Mouse (Mus musculus): ENCODE data around the gene Pdgfra. TPM values are rescaled to one million over a fixed set of nuclear protein-coding genes. Genes with fewer than 3 reads are reported as not detected.

Gene Pdgfra
- polyA plus RNA-seq, 1 experiment from 2014 or later = 53.6 TPM

DNA sequence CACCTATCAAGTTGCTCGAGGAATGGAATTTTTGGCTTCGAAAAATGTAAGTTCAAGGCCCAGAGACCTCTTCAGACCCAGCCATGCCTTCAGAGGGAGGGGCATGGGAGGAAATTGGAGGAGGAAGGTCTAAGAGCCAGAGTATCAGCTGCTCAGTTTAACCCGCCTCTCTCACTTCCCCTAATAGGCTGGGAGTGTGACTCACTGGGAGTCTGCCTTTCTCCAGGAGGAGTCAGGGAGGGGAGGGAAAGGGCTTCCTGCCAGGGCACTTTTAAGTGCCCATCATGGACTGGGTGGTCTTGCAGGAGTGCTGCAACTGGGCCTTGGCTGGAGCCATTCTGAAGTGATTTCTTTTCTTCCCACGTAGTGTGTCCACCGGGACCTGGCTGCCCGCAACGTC is 33.5 kb downstream of the Pdgfra start:
- no peaks in the 10 kb centered on the region for H3K27me3 ChIP-seq (ENCODE audit: control insufficient read depth, insufficient read depth, low read depth, low read length)
- H3K27ac ChIP-seq (ENCODE audit: low read length) = no peak overlapping the region
- no peak overlapping the region for H3K9ac ChIP-seq (ENCODE audit: low read length)
- no peak overlapping the region for H3K4me3 ChIP-seq (ENCODE audit: low read length)
- no peaks in the 10 kb centered on the region for H3K4me1 ChIP-seq (replicated peaks; ENCODE audit: control insufficient read depth, insufficient read depth, low read length)
- no peak overlapping the region for H3K4me2 ChIP-seq (ENCODE audit: low read depth, low read length)
- no peaks in the 10 kb centered on the region for H3K9me3 ChIP-seq (ENCODE audit: control insufficient read depth, low read length)
- ATAC-seq (ENCODE audit: low read depth) = peak; percentile 39; the same call in 1 of the 2 replicates
- H3K36me3 ChIP-seq (ENCODE audit: control insufficient read depth, insufficient read depth, low read length) = peaks cover 9% of the 10 kb centered on the region
- WGBS = 68% methylated on average over 7 of the region's 7 CpGs

DNA sequence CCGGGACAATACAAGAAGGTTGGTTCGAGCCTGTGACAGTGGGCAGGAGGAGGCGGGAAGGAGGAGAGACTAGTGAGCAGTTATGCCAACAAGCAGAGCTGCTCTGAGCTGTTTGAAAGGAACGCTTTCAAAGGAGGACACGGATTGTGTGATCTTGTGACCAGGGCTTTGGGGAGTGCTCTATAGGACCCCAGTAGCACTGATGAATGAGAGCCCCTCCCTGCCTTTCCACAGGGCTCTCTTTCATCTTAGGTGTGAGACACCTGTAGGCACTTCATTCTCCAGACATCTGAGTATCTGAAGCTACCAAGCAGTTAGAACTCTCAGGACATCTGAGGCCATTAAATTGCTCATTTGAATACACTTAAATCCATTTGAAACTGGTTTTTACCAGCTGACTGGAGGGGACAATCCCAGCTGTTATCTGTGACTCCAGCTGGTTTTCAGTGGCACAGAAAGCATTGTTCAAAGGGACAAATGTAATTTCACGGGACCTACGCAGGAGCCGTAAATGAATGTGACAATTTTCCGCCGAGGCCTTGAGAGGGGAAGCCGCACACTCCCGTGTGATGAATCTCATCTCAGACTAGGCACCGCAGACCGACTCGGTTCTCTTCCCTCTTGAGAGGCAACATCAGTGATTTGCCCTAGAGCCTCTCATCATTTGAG is 37.4 kb downstream of the Pdgfra start:
- WGBS = 86% methylated on average over 15 of the region's 15 CpGs
- no peak for ATAC-seq (ENCODE audit: low read depth)
- no peaks in the 10 kb centered on the region for H3K4me1 ChIP-seq (replicated peaks; ENCODE audit: control insufficient read depth, insufficient read depth, low read length)
- H3K36me3 ChIP-seq (ENCODE audit: control insufficient read depth, insufficient read depth, low read length) = peaks cover 10% of the 10 kb centered on the region
- H3K9ac ChIP-seq (ENCODE audit: low read length) = no peak overlapping the region
- no peak overlapping the region for H3K4me3 ChIP-seq (ENCODE audit: low read length)
- H3K27ac ChIP-seq (ENCODE audit: low read length) = no peak overlapping the region
- H3K27me3 ChIP-seq (ENCODE audit: control insufficient read depth, insufficient read depth, low read depth, low read length) = no peaks in the 10 kb centered on the region
- no peaks in the 10 kb centered on the region for H3K9me3 ChIP-seq (ENCODE audit: control insufficient read depth, low read length)
- H3K4me2 ChIP-seq (ENCODE audit: low read depth, low read length) = no peak overlapping the region

DNA sequence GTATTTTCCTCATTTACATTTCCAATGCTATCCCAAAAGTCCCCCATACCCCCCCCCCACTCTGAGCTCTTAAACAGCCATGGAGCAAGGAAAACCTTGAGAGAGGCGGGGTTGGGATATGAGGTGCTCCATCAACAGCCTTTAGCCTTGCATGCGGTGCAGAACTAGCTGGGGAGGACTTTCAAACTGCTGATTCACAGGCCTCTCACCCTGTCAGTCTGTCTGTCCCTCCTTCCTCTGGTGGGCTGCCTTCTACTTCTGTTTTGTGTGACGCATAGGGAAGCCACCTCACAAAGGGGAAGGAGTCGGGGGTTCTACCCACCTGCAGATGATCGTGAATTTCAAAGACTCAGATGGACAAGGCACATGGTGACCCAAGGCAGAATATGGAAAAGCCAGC is 41.0 kb downstream of the Pdgfra start:
- ATAC-seq (ENCODE audit: low read depth) = no peak

DNA sequence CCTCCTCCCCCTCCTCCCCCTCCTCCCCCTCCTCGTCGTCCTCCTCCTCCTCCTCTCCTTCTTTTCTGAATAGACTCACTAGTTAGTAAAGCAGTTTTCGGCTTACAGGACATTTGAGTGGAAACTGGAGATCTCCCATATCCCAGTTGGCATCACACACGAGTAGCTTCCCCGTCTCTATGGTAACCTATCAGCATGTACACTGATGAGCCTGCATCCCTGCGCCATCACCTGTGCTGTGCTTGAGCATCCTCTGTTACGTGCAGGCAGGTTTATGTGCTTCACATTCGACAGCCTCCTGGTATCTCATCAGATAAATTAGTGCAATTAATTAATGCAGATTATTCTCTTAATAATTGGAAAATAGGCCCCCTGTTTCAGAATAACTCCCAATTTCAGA is 46.3 kb downstream of the Pdgfra start:
- no peak overlapping the region for H3K4me2 ChIP-seq (ENCODE audit: low read depth, low read length)
- H3K9me3 ChIP-seq (ENCODE audit: control insufficient read depth, low read length) = no peaks in the 10 kb centered on the region
- H3K36me3 ChIP-seq (ENCODE audit: control insufficient read depth, insufficient read depth, low read length) = peaks cover 11% of the 10 kb centered on the region
- H3K4me1 ChIP-seq (replicated peaks; ENCODE audit: control insufficient read depth, insufficient read depth, low read length) = no peaks in the 10 kb centered on the region
- no peak for ATAC-seq (ENCODE audit: low read depth)
- H3K9ac ChIP-seq (ENCODE audit: low read length) = no peak overlapping the region
- no peaks in the 10 kb centered on the region for H3K27me3 ChIP-seq (ENCODE audit: control insufficient read depth, insufficient read depth, low read depth, low read length)
- H3K27ac ChIP-seq (ENCODE audit: low read length) = no peak overlapping the region
- WGBS = 83% methylated on average over 8 of the region's 8 CpGs
- H3K4me3 ChIP-seq (ENCODE audit: low read length) = no peak overlapping the region

More for the DNA sequence above, 41.0 kb downstream of the Pdgfra start:
- peaks cover 16% of the 10 kb centered on the region for H3K36me3 ChIP-seq (ENCODE audit: control insufficient read depth, insufficient read depth, low read length)
- H3K9ac ChIP-seq (ENCODE audit: low read length) = no peak overlapping the region
- no peak overlapping the region for H3K4me3 ChIP-seq (ENCODE audit: low read length)
- WGBS = 86% methylated on average over 5 of the region's 5 CpGs
- H3K4me2 ChIP-seq (ENCODE audit: low read depth, low read length) = no peak overlapping the region
- no peaks in the 10 kb centered on the region for H3K4me1 ChIP-seq (replicated peaks; ENCODE audit: control insufficient read depth, insufficient read depth, low read length)
- H3K9me3 ChIP-seq (ENCODE audit: control insufficient read depth, low read length) = no peaks in the 10 kb centered on the region
- H3K27ac ChIP-seq (ENCODE audit: low read length) = no peak overlapping the region
- no peaks in the 10 kb centered on the region for H3K27me3 ChIP-seq (ENCODE audit: control insufficient read depth, insufficient read depth, low read depth, low read length)

DNA sequence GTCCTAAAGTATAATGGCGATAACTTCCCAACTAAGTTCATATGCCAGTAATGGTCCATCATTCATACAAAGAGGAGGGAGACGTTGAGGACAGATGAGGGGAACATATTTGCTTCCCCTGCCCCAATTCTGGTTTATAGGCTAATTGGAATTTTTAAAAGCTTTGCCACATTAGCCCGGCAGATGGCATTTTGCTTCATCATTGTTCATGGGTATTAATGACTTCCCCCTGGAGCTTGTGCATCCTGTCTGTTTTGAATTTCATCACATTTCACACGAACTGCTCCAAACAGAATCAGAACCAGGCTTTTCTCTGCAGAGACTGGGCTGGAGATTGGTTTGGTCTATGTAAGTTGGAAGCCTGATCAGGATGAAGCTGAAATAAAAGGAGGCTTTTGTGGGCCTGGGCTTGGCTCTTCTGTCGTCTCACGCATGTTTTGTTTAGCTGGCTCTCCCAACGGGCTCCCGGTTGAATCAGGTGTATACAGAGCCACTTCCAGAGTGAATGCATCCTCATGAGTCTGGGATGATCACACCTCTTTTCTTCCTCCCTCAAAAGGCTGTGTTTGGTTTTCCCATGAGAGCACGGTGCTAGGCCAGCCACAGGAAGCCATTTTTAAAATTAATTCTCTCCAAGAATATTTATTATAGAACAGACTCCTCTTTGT is 47.7 kb downstream of the Pdgfra start:
- Histone ChIP-seq H3K4me1 (replicated peaks; ENCODE audit: control insufficient read depth, insufficient read depth, low read length) (no peaks in the 10 kb centered on the region), H3K4me3 (ENCODE audit: low read length) (no peak overlapping the region), H3K9ac (ENCODE audit: low read length) (no peak overlapping the region), H3K4me2 (ENCODE audit: low read depth, low read length) (no peak overlapping the region), H3K27ac (ENCODE audit: low read length) (no peak overlapping the region), H3K36me3 (ENCODE audit: control insufficient read depth, insufficient read depth, low read length) (peaks cover 8% of the 10 kb centered on the region), H3K27me3 (ENCODE audit: control insufficient read depth, insufficient read depth, low read depth, low read length) (no peaks in the 10 kb centered on the region), H3K9me3 (ENCODE audit: control insufficient read depth, low read length) (no peaks in the 10 kb centered on the region)
- ATAC-seq (ENCODE audit: low read depth) = no peak
- 66% methylated on average over 9 of the region's 9 CpGs for WGBS

DNA sequence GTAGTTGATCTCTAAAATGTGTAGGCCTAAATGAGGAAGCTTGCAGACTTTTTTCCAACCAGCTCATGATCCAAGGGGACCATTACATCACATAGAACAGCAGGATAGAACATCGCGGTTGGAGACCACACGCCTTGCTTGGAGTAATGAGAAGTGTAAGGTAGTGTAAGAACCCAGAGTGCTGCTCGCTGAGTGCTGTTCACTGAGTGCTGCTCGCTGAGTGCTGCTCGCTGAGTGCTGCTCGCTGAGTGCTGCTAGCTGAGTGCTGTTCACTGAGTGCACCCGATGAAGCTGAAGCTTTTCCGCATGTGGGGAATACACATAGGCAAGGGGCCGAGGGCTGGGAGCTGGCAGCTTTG is 48.3 kb downstream of the Pdgfra start:
- WGBS = 94% methylated on average over 10 of the region's 10 CpGs
- H3K4me1 ChIP-seq (replicated peaks; ENCODE audit: control insufficient read depth, insufficient read depth, low read length) = no peaks in the 10 kb centered on the region
- H3K9me3 ChIP-seq (ENCODE audit: control insufficient read depth, low read length) = no peaks in the 10 kb centered on the region
- no peak overlapping the region for H3K4me3 ChIP-seq (ENCODE audit: low read length)
- H3K9ac ChIP-seq (ENCODE audit: low read length) = no peak overlapping the region
- peaks cover 5% of the 10 kb centered on the region; the same call in 1 of the 2 replicates for H3K36me3 ChIP-seq (ENCODE audit: control insufficient read depth, insufficient read depth, low read length)
- H3K4me2 ChIP-seq (ENCODE audit: low read depth, low read length) = no peak overlapping the region
- no peak overlapping the region for H3K27ac ChIP-seq (ENCODE audit: low read length)
- no peaks in the 10 kb centered on the region for H3K27me3 ChIP-seq (ENCODE audit: control insufficient read depth, insufficient read depth, low read depth, low read length)
- no peak for ATAC-seq (ENCODE audit: low read depth)

DNA sequence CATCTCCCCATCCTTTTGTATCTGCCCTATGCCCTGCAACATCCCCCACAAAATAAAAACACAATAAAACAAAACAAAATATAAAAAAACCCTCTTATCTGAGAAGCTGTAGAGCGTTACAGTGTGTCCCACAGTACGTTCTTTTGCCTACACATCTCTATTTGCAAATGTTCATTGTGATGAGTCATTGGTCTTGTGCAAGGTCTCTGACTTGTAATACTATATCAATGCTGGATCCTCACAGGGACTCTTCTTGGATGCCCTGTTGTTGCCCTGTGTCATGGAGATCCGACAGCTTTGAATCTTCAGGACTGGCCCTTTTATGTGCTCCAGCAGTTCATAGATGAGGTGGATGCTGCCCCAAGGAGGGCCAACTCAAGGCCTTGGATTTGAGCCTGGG is 55.8 kb downstream of the Pdgfra start:
- no peak overlapping the region for H3K4me3 ChIP-seq (ENCODE audit: low read length)
- H3K36me3 ChIP-seq (ENCODE audit: control insufficient read depth, insufficient read depth, low read length) = no peaks in the 10 kb centered on the region
- H3K9me3 ChIP-seq (ENCODE audit: control insufficient read depth, low read length) = no peaks in the 10 kb centered on the region
- no peak overlapping the region for H3K4me2 ChIP-seq (ENCODE audit: low read depth, low read length)
- H3K9ac ChIP-seq (ENCODE audit: low read length) = no peak overlapping the region
- WGBS = 72% methylated on average over 3 of the region's 3 CpGs
- ATAC-seq (ENCODE audit: low read depth) = no peak
- H3K27ac ChIP-seq (ENCODE audit: low read length) = no peak overlapping the region
- no peaks in the 10 kb centered on the region; the same call in 1 of the 2 replicates for H3K4me1 ChIP-seq (replicated peaks; ENCODE audit: control insufficient read depth, insufficient read depth, low read length)
- H3K27me3 ChIP-seq (ENCODE audit: control insufficient read depth, insufficient read depth, low read depth, low read length) = no peaks in the 10 kb centered on the region

DNA sequence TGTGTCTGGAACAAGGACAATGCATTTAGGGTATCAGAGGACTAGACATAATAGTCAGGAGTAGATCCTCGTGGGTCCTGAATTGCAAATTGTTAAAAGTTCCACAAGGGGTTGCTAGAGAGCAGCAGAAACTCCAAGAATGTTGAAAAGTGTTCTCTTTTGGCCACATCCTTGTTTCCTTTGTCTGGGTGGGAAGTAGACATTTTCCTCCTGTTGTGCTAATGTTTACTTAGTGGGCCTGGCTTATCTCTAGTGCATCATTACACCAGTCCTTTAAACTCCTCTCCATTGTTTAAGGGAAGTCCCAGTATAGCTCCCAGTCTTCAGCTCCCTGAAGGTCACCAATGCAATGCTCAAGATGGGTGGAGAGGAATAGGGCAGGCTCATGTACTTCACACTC is 57.9 kb downstream of the Pdgfra start:
- Histone ChIP-seq H3K27ac (ENCODE audit: low read length) (no peak overlapping the region), H3K4me1 (replicated peaks; ENCODE audit: control insufficient read depth, insufficient read depth, low read length) (no peaks in the 10 kb centered on the region; the same call in 1 of the 2 replicates), H3K4me2 (ENCODE audit: low read depth, low read length) (no peak overlapping the region), H3K27me3 (ENCODE audit: control insufficient read depth, insufficient read depth, low read depth, low read length) (no peaks in the 10 kb centered on the region), H3K9ac (ENCODE audit: low read length) (no peak overlapping the region), H3K36me3 (ENCODE audit: control insufficient read depth, insufficient read depth, low read length) (no peaks in the 10 kb centered on the region), H3K9me3 (ENCODE audit: control insufficient read depth, low read length) (no peaks in the 10 kb centered on the region), H3K4me3 (ENCODE audit: low read length) (no peak overlapping the region)
- 3% methylated on average over 1 of the region's 1 CpGs for WGBS
- ATAC-seq (ENCODE audit: low read depth) = peak; percentile 87

DNA sequence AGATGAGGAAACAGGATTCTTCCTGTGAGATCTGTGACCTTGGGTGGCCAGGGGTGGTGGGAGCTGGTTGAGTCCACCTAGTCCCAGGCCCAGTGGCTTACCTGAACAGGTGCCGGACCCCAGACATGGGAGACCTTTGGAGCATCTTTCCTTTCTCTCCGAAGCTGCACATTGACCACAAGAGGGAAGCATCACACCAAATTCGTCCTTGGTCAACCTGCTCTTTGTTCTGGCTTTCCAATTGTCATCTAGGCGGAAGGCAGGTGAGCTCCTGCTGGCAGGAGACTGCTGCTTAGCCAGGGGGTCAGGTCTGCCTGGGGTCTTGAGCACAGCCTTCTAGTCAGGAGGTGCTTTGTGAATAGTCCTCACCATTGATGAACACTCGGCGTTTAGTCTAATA is 62.4 kb downstream of the Pdgfra start:
- no peaks in the 10 kb centered on the region for H3K9me3 ChIP-seq (ENCODE audit: control insufficient read depth, low read length)

More for the DNA sequence above, 62.4 kb downstream of the Pdgfra start:
- H3K4me3 ChIP-seq (ENCODE audit: low read length) = no peak overlapping the region
- H3K4me1 ChIP-seq (replicated peaks; ENCODE audit: control insufficient read depth, insufficient read depth, low read length) = no peaks in the 10 kb centered on the region; the same call in 1 of the 2 replicates
- no peaks in the 10 kb centered on the region for H3K36me3 ChIP-seq (ENCODE audit: control insufficient read depth, insufficient read depth, low read length)
- no peak overlapping the region for H3K27ac ChIP-seq (ENCODE audit: low read length)
- ATAC-seq (ENCODE audit: low read depth) = no peak
- no peak overlapping the region for H3K4me2 ChIP-seq (ENCODE audit: low read depth, low read length)
- H3K27me3 ChIP-seq (ENCODE audit: control insufficient read depth, insufficient read depth, low read depth, low read length) = no peaks in the 10 kb centered on the region
- H3K9ac ChIP-seq (ENCODE audit: low read length) = no peak overlapping the region
- 37% methylated on average over 6 of the region's 6 CpGs for WGBS

All from lung, embryonic 16.5 days (tissue).